Mouse (Mus musculus) small intestine, adult 2 months (tissue): ENCODE data around the gene Tlr8. TPM values are rescaled to one million over a fixed set of nuclear protein-coding genes. Genes with fewer than 3 reads are reported as not detected.
A peak's percentile ranks its signal among the peaks of the same experiment; 100 is the strongest.

Source experiments
- H3K27ac ChIP-seq: fragments of 200-500 bp; 2 replicates; pipeline ENCODE4 v1.5.1; 2012; ENCODE audit warnings: low read depth, low read length, control low read depth, inconsistent platforms; ENCODE audit not compliant: insufficient read depth
- H3K27me3 ChIP-seq: fragments of 200-500 bp; 2 replicates; pipeline ENCODE4 v1.6.1; 2012; ENCODE audit warnings: mild to moderate bottlenecking, moderate library complexity, low read length, inconsistent platforms; ENCODE audit not compliant: control insufficient read depth, insufficient read depth
- H3K36me3 ChIP-seq: fragments of 200-500 bp; 2 replicates; pipeline ENCODE4 v1.6.1; 2012; ENCODE audit warnings: mild to moderate bottlenecking, low read length, control low read depth, inconsistent platforms; ENCODE audit not compliant: control insufficient read depth, insufficient read depth
- H3K4me1 ChIP-seq: fragments of 200-500 bp; 2 replicates; pipeline ENCODE4 v1.6.1; 2012; ENCODE audit warnings: low read length, inconsistent platforms, mixed read lengths; ENCODE audit not compliant: control insufficient read depth, insufficient read depth, insufficient read length
- H3K4me3 ChIP-seq: fragments of 200-500 bp; 2 replicates; pipeline ENCODE4 v1.5.1; 2012; ENCODE audit warnings: low read depth, mild to moderate bottlenecking, control low read depth, inconsistent platforms, low read length, moderate library complexity
- CTCF ChIP-seq: fragments of 200-500 bp; IDR thresholded peaks from 2 replicates; pipeline ENCODE4 v1.5.1; 2012; ENCODE audit warnings: low read depth, mild to moderate bottlenecking, control low read depth, inconsistent platforms, low read length, moderate library complexity, mixed read lengths; ENCODE audit not compliant: insufficient replicate concordance, insufficient read length; ENCODE audit errors: extremely low read depth
- POLR2A ChIP-seq: fragments of 200-500 bp; IDR thresholded peaks from 2 replicates; pipeline ENCODE4 v1.6.1; 2012; ENCODE audit warnings: low read depth, mild to moderate bottlenecking, control low read depth, inconsistent platforms, low read length, moderate library complexity
- WGBS: fragments of 180-500 bp; shearing (Covaris S2); methylation state at CpG from one replicate; pipeline ENCODE4 v1.1.7; 2018; 5-methylcytosine and 5-hydroxymethylcytosine counted together
- polyA plus RNA-seq: library from polyadenylated mRNA; depleted of rRNA; stranded (reverse); fragments of >200 nt; gene quantifications from 2 replicates; pipeline ENCODE4 v1.2.3, GENCODE M21; 2012

Tlr8 gene
- polyA plus RNA-seq, 1 experiment: 0.05 TPM

DNA sequence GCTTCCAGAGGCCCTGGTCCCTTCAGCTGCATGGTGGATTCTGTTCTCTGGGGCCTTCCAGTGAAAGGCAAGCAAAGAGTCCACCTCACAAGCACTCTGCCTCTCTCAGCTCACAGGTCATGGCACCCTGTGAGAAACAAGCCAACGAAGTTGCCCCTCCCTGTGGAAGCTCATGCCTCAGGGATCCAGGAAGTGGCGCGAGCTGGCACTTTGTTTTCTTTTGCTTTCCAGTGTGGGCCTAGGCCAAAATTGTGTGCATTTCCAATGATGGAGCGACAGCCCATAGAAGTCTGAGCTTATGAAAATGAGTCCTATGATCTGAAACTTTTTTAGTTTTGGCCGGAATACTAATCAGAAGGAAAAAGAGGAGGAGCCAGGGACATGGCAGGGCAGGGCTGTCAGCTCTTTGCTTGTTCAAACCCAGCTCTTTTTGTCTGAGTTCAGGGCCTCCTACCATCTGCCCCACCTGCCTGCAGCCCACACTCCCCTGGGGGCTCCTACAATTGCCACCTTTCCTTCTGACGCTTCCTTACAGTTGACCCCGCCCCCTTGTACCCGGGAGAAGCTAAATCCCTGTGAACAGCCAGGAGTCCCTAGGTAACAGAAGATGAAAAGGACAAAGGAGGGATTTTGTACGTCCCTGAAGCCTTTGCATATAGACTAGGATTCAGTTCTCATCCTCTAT is 52.1 kb downstream of the Tlr8 start:
- WGBS: 27% methylated on average over 9 of the region's 9 CpGs
- Histone ChIP-seq H3K4me1 (peaks cover 5% of the 10 kb centered on the region; the same call in 1 of the 2 replicates), H3K27ac (peak overlapping the region; percentile 55), H3K36me3 (peaks cover 9% of the 10 kb centered on the region), H3K27me3 (no peaks in the 10 kb centered on the region), H3K4me3 (peak overlapping the region; percentile 49)
- TF ChIP-seq POLR2A (no peak), CTCF (no peak)

GRCm38 (mm10) chrX:167210319-167210728 is 53.8 kb downstream of the Tlr8 start:
- no peaks in the 10 kb centered on the region for H3K27me3 ChIP-seq
- peaks cover 10% of the 10 kb centered on the region for H3K36me3 ChIP-seq
- H3K4me1 ChIP-seq: peaks cover 5% of the 10 kb centered on the region; the same call in 1 of the 2 replicates
- H3K27ac ChIP-seq: peak overlapping the region; percentile 95
- no peak for TF ChIP-seq POLR2A
- no peak for TF ChIP-seq CTCF
- 11% methylated on average over 6 of the region's 6 CpGs for WGBS
- peak overlapping the region; percentile 3; the same call in 1 of the 2 replicates for H3K4me3 ChIP-seq

- peaks cover 10% of the 10 kb centered on the region for H3K36me3 ChIP-seq
- peak overlapping the region; percentile 95 for H3K27ac ChIP-seq
- no peaks in the 10 kb centered on the region for H3K27me3 ChIP-seq
- 16% methylated on average over 8 of the region's 8 CpGs for WGBS
- no peak for TF ChIP-seq POLR2A
- TF ChIP-seq CTCF: no peak
- peak overlapping the region; percentile 18 for H3K4me3 ChIP-seq
- H3K4me1 ChIP-seq: peaks cover 5% of the 10 kb centered on the region; the same call in 1 of the 2 replicates
Measured at GRCm38 (mm10) chrX:167209828-167210227, 54.3 kb downstream of the Tlr8 start.

DNA sequence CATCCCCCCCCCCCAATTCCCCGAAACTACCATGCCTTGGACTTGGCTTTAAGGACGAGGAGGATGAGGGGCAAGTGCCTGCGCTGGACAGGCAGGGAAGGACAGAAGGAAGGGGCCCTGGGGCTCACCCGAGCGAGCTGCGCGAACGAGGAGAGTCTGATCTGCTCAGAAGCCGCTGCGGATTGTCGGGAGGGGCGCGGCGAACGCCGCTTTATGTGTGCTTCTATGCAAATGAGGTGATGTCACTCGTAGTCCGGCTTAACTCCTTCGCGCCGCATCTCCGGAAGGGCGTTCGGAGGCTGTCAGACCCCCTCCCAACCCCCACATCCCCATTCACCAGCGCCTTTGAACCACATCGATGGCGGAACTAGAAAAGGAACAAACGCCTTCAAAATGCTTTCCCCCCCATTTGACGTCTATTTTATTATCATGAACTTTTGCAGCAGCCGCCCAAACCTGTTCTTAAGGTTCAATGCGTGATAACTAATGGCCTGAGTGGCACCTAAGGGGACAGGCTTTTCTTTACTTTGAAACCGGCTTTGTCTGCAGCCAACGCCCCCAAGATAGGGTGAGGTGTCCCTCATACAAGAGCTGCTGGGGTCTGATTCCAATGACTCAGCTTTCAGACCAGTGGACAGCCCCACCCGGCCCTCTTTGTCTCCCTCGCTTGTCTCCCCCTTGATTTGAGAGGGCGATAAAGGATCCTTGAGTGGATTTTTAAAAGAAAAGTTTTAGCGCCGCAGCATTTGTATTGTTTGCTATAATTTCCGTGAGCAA is 55.0 kb downstream of the Tlr8 start, which contains the start of gene Tmsb4x:
TSS of gene Tmsb4x (minus strand) at position 338 of the 777 bp plus-strand sequence.
- no peak for TF ChIP-seq CTCF
- TF ChIP-seq POLR2A: peak; percentile 98
- peaks cover 5% of the 10 kb centered on the region; the same call in 1 of the 2 replicates for H3K4me1 ChIP-seq
- 9% methylated on average over 39 of the region's 39 CpGs for WGBS
- H3K27me3 ChIP-seq: no peaks in the 10 kb centered on the region
- peak within 1 kb of the TSS; percentile 95 for H3K27ac ChIP-seq
- H3K4me3 ChIP-seq: peak within 1 kb of the TSS; percentile 82
- H3K36me3 ChIP-seq: peaks cover 10% of the 10 kb centered on the region

- H3K4me1 ChIP-seq: peaks cover 5% of the 10 kb centered on the region; the same call in 1 of the 2 replicates
- 13% methylated on average over 16 of the region's 16 CpGs for WGBS
- no peaks in the 10 kb centered on the region for H3K27me3 ChIP-seq
- peaks cover 10% of the 10 kb centered on the region for H3K36me3 ChIP-seq
- TF ChIP-seq POLR2A (no peak), CTCF (no peak)
- peak overlapping the region; percentile 91 for H3K27ac ChIP-seq
- peak overlapping the region; percentile 82 for H3K4me3 ChIP-seq
Measured at GRCm38 (mm10) chrX:167208506-167208820, 55.7 kb downstream of the Tlr8 start.

DNA sequence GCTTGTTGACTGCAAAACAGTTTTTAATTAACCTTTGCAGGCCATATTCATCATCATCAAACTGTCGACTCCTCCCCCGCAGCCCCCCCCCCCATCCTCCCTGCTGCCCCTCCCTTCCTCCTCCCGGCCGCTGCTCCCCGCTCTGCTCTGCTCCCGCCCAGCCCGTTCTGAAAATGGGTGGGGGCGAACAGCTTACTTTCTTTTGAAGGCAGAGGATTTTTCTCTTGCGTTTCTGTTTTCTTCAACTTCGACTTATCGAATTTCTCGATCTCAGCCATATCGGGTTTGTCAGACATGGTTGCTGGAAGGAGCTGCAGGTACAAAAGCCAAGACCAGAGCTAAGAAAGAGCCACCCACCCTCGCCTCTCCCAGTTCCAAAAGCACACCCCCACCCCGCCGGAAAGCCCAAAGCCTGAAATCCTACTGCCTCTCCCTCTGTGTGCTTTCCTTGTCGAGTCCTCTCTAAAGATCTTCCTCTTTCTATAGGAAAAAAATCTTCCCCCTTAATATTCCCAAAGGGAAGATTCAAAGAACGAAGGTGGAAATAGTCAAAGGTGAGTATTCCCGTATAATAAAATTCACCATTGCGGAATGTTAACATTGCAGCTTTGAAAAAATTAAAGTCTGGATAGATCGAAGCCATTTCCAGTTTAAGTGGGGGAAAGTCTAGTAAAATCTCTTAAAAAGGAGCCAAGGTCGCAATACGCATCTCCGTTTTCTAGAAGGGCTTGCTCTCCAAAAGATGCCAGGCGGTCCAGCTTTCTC is 56.2 kb downstream of the Tlr8 start:
- 16% methylated on average over 25 of the region's 25 CpGs for WGBS
- no peak for TF ChIP-seq CTCF
- no peak for TF ChIP-seq POLR2A

More for the DNA sequence above, 56.2 kb downstream of the Tlr8 start:
- Histone ChIP-seq H3K4me3 (peak overlapping the region; percentile 82), H3K4me1 (peaks cover 5% of the 10 kb centered on the region; the same call in 1 of the 2 replicates), H3K27me3 (no peaks in the 10 kb centered on the region), H3K27ac (peak overlapping the region; percentile 91), H3K36me3 (peaks cover 10% of the 10 kb centered on the region)
